Mouse (Mus musculus) heart, postnatal 0 days (tissue): ENCODE results near the gene Epas1.

Experiments
- CTCF ChIP-seq: IDR thresholded peaks from 2 replicates; pipeline ENCODE4 v1.5.1; 2016; ENCODE audit warnings: antibody characterized with exemption, control low read depth, low read depth
- EP300 ChIP-seq: IDR thresholded peaks from 2 replicates; pipeline ENCODE4 v1.6.1; 2016; ENCODE audit warnings: antibody characterized with exemption, low read depth

- TF ChIP-seq CTCF: no peak
- no peak for TF ChIP-seq EP300
Measured at GRCm38 (mm10) chr17:86768596-86768995, 15.1 kb downstream of the Epas1 start.
